Mouse (Mus musculus): ENCODE measurements at regions not wholly inside any gene's neighbourhood (a gene's known extent, or its start where the extent isn't known, plus 50 kb on each side); places are given as distances from the start of the nearest gene placed in this dataset.

DNA sequence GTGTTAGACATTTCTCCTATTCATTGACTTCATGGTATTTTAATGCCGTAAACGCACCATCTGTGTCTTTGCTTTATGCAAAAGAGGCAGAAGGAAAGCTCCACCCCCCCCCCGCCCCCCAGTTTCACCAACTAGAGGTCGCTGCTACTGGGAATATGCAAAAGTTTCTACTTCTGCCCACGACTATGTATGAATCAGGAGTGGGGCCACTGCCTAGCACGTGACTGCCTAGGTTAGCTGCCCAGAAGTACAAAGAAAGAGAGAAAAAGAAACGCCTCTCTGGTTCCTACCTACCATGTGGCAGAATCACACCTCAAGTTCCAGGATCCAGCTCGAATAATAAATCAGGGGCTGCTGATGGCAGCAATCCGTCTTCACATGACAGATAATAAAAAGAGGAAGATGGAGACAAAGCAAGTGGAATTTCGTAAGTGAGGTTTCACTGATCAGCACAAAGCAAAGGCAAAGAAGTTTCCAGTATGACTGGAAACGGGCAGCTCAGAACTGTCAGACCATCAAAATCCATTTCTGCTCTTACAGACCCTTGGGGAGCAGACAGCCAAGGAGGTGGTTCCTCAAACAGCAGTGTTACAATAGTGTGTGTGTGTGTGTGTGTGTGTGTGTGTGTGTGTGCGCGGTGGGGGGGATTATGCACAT is 108.9 kb upstream of the Ppm1h start:
- no peak for DNase-seq

DNA sequence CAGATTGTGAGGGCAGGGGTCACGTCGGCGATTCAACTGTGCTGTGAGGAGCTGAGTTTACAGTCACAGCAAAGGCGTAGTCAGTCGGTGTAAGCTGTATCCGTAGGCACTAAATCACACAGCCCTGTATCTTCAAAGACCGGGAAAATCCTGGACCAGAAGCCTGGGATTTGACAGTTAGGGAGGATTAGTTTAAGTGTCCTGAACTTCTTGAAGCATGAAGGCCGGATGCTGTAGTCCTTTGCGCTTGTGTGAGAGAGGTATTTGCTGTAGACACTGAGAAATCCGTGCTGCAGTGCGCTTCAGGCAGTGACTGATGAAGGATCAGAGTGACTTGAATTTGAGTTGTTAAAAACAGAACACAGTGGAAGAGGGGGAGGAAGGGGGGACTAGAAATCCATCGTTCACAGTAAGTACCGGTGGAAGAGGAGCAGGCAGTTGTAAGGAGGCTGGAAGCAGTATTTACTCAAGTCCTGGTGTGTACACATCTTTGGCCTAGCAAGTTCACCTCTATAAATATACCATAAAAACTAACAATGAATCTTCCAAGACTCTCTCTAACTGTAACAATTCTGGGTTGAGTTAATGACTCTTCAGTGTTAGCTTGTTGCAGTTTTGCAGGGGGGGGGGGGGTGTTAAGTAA is 107.5 kb upstream of the Ppm1h start:
- DNase-seq, result no peak

DNA sequence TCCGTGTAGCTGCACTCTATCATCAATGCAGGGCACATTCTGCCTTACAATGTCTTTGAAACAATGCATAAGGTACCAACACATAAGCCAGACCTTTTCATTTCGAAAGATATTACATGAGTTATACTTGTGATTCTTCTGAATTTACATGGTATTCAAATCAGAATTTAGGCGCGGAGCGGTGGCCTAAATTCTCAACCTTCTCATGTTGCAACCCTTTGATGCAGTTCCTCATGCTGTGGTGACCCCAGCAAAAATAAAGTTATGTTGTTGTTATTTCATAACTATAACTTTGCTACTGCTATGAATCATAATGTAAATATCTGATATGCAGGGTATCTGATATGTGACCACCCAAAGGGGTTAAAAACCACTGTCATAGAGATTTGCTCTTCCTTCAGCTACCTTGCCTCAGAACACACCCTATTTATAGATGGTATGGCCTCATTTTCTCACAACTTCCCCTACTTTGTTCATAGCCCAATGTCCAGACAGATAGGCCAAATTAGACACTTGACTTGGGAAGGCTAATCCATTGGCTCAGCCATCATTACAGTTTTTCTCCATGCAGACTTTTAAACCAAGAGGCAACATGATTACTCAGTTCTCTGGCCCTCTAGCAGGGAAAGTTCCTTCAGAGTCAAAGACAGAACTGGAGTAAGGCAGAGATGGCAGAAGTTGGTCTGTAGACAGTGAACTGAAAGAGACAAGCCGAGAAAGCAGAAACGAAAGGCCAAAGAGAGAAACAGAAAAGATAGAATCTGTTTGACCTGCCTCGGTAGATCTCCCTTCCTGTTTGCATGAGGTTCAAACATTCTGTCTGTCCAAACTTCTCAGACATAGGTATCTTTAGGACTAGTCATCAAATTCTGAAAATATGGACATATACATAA is 102.1 kb upstream of the Ppm1h start:
- DNase-seq, result no peak

DNA sequence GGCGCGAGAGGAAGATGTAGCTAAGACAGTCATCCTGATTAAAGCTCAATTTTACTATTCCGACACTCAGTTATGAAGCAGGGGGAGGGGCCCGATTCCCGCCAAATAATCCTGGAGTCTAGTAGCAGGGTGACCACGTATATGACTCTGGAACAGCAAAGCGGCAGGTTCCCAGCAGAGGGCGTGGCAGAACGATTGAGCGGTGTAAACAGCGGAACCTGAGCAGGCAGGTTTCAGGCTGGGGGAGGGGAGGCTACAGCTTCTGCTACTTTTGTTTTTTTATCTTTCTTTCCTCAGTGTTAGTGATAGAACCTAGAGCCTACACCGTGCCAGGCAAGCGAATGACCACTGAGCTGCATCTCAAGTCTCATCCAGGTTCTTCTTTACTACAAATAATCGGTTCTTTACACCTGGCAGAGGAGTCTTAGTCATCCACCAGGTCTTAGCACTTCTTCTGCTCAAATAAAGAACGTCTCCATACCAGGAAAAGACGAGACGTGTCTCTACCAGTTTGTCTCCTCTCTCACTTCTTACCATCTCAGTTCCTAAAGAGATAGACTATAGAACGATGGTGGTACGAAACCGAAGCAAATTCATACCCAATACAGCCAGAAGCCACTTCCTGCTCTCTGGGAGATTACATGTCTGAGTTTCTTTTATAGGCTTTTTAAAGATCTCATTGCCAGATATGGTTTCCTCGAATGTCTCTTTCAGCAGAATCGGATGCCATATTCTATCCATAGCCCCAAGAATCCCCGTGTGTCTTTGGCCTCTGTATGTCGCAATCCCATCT is 100.2 kb upstream of the Ppm1h start:
- no peak for DNase-seq

DNA sequence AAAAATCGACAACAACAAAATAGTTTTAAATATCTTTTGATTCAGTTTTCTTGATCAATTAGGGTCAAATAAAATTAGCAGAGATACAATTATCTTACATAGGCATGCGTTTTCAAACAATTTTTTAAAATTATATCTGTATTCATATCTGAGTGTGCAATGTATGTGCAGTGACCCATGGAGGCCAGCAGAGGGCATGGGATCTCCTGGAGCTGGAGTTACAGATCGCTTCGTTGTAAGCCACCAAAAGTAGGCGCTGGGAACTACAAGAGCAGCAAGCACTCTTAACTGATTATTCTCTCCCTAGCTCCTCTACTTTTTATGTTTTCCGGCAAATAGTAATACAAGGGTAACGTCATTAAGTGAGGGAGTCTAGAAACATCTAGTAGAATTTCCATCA is 97.5 kb upstream of the Ppm1h start:
- no peak for DNase-seq

DNA sequence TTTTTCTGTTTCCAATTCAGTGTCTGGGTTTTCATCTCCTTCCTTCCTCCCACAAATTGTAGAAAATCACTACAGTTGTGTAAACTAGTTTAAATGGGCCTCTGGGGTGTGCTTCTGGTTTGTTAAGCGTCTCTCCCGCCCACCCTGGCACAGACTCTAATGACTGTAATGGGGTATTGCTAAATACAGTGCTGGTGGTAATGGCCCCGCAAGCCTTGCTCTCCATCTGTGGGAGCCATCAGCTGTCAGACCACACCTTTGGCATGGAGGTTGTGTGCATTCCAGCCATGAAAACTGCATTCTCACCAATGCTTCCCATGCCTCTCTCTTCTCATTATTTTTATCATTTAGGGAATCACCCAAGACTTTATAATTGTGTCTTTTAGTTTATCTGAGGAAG is 91.0 kb upstream of the Ppm1h start:
- no peak for DNase-seq

DNA sequence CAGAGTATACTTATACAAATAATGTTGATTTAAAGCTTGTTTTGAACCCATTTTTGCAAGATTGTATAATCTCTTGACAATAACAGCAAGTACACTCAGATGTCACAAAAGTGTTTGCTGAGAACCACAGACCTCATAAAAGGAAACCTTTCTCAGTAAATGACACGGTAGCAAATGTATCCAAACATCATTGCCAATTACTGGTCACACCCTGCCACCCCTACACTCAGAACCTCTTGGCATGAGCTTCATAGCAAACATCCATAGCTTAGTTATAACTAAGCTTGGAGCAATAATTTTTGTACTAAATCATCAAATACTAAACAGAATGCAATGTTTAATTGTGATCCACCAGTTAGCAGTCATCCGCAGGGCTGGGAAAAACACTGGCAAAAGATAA is 79.1 kb upstream of the Ppm1h start:
- no peak for DNase-seq

DNA sequence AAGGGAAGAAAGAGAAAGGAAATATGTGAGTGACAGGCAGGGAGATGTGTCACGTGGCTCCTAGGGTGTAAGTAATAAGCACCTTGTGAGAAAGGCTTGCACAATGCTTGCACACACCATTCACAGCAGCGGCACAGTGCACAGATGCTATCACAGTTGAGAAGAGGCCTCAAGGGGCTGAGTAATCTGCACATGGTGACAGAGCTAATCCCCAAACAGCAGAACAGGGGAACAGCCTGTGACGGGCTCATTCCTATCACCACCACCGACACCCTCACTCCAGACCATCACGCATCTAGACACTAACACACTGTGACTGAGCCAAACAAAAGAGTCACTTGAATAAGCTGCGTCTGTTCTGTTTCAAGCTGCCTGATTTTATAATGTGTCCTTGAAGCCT is 76.2 kb upstream of the Ppm1h start:
- no peak for DNase-seq

DNA sequence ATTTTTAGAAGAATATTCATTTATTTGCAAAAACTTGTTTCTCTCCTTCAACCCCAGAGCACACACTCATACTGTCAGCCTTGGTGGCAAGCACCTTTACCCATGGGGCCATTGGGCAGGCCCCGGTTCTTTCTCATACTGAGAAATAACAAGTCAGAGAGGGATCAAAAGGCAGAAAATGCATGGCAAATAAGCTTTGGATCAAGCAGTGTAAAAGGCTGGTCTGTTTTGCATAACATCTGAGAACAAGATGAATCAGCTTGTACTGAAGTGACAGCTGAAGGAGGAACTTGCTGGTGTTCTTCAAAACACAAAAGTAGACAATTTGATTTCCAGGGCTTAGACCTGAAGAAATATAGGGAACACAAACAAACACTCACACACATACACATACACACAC is 74.6 kb upstream of the Ppm1h start:
- no peak for DNase-seq

DNA sequence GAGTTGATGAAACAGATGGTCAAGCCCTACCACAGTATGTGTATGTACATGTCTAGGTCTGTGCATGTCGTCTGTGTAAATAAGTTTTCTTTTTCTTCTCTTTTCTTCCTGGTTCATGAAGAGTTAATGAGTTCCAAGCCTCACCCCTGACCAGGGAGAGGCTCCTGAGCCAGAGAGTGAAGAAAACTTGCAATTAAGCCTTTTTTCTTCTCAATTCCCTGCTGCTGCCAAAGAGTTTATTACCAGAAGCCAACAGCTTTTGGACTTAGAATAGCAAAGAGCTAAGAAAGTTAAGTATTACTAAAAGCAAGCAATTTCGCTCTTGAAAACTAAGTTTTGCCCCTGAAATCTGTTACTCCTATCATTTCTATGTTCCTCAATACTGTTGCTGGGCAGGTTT is 65.3 kb upstream of the Ppm1h start:
- no peak for DNase-seq

DNA sequence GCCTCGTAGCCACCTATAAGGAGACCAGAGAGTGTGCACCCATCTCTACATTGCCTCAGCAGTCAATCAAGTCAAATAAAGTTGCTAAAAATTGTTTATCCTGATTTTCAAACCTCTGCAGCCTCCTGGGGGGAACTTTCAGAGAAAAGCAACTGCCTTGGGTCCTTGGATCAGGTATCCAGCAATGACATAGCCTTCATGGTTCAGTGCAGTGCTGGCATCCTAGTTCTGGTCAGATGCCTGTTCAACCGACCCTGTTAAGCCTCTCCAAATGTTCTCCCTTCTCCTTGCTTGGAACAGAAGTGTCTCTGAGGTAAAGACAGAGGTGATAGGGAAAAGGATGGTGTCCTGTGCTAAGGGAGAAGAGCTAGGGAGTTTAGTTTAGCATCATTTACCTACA is 64.7 kb upstream of the Ppm1h start:
- no peak for DNase-seq

DNA sequence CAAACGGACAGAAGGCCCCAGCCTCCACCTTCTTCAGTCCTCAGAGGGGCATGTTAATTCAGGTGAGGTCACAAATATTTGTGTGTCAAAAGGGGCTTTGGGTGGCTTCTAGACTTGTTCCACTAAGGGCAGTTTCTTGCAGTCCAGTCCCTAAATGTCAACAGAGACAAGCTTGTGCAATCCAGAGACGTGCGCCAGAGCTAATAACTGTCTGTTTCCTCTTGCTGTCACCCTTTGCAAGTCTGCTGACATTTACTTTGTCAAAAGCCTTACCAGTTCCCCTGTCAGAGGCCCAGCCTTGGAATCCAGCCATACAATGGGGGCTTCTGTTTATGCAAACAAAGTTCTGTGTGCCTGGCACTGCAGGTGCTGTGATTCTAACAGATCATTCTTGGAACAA is 63.8 kb upstream of the Ppm1h start:
- DNase-seq, result no peak

DNA sequence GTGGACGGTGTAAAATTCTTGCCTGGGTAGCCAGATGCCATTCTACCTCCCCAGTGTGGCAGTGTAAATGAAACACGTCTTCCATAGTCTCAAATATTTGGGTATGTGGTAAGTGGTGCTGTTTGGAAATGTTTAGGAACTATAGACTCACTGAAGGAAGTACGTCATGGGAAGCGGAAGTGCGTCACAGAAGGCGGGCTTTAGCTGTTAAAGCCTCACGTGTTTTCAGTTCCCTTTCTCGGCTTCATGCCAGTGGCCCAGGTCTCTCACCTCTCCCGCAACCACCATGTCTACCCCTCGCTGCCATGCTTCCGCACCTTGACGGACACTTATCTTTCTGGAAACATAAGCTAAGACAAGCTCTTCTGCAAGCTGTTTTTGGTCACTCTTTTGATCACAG is 62.9 kb upstream of the Ppm1h start:
- no peak for DNase-seq

DNA sequence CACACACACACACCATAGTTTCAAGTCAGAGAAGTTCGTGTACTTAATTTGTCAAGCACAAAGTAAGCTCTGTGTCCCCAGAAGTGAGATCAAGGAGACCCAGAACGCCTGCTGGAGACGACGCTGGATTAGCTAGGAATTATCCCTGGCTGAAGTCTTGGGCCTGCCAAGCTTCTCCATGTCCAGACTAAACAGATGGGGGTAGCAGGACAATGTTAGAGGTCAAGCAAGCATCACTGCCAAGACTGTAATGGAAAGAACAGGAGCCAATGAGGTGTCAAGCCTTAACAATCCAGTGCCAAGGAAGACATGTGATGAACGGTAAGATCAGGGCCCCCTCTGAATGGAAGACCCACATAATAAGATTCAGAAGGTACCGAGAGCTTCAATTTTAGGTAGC is 62.2 kb upstream of the Ppm1h start:
- DNase-seq, result no peak

DNA sequence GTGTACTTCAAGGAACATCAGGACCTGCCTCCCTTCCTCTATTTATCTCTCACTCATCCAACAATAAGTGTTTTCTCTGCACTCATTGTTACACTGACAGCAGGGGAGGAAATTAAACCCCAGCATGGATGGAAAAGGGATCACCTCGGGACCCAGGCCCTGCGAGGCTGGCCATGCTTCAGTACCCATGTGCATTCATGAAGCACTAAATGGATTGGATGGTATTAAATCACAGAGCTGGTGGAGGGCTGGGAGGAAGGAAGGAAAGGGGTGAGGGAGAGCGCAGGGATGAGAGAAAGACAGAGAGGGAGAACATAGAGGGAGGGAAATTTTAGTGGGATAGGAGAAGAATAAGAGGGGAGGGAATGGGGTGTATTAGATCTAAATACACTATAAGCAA is 59.7 kb upstream of the Ppm1h start:
- DNase-seq, result no peak

DNA sequence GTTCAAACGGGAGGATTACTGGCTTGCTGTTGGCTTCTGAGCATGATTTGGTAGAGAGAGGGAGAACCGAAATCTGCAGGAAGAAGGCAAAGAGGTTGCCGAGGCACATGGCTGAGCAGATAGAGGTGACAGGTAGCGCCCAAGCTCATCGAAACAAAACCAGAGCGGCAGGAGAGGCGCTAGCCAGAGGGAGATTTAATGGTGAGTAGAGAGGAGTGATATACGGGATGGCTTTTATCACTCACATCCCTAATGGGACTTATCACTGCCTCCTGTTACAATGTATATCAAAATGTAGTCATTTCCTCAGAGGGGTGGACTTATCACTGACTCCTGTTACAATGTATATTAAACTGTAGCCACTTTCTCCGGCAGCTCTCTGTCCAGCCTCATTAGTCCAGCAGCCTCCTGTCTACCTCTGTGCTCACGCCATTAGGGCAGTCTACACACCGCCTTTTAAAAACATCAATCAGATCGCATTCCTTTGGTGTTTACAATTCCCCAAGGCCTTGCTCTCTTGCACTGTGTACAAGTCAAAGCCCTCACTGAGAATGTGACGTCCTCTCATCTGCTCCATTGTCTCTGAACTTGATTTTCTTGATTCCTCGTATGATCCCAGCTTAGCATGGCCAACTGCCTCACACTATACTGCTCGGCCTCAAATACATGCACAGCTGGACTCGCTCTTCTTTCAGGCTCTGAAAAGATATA is 59.0 kb upstream of the Ppm1h start:
- DNase-seq, result no peak

Measured in cerebellum, adult 9-11 months (tissue).